Mouse (Mus musculus) gastrocnemius, postnatal 25 days (tissue): ENCODE data around the gene Slc7a15. TPM values are rescaled to one million over a fixed set of nuclear protein-coding genes. Genes with fewer than 3 reads are reported as not detected.

Experiments
- DNase-seq: peaks from one replicate; pipeline ENCODE4 v3.0.0; 2022
- total RNA-seq, 2 experiments: library from RNA; stranded (reverse); gene quantifications; 1 replicate in 1 of 2; 2 replicates in 1 of 2; pipeline ENCODE4 v1.2.3; 2021

Slc7a15 gene
- total RNA-seq, 2 experiments from 2014 or later, result not detected

GRCm38 (mm10) chr12:8482169-8482568 lies 116.7 kb downstream of the Slc7a15 start:
- DNase-seq, result no peak

Other genes starting within 250 kb of the Slc7a15 start
- 10 to 100 TPM; 42.1 to 43.0 TPM for gene Rhob, start 99.1 kb downstream of the Slc7a15 start, total RNA-seq
- 10 to 100 TPM; 60.0 to 71.0 TPM for gene Pum2, start 75.1 kb upstream of the Slc7a15 start, total RNA-seq
- gene Sdc1, start 172.3 kb upstream of the Slc7a15 start, total RNA-seq, result 1 to 10 TPM; 3.6 to 5.1 TPM